Mouse (Mus musculus) G1E-ER4 (cell line): Measurements from ENCODE around the gene Gm15557. TPM values are rescaled to one million over a fixed set of nuclear protein-coding genes. Genes with fewer than 3 reads are reported as not detected.
A peak's percentile ranks its signal among the peaks of the same experiment; 100 is the strongest.

Experiments
- GATA1 ChIP-seq: IDR thresholded peaks from one replicate; pipeline ENCODE4 v1.8.0; 2012; ENCODE audit warnings: low read length, inconsistent platforms
- polyA plus RNA-seq: library from polyadenylated mRNA; stranded (reverse); fragments of >175 nt; gene quantifications from 2 replicates; pipeline ENCODE4 v1.2.3, GENCODE M21; 2012

Gm15557 gene
- polyA plus RNA-seq, 1 experiment = not detected

GRCm38 (mm10) chr2:155945580-155945979 lies 5.1 kb downstream of the Gm15557 start:
- TF ChIP-seq GATA1 = no peak

DNA sequence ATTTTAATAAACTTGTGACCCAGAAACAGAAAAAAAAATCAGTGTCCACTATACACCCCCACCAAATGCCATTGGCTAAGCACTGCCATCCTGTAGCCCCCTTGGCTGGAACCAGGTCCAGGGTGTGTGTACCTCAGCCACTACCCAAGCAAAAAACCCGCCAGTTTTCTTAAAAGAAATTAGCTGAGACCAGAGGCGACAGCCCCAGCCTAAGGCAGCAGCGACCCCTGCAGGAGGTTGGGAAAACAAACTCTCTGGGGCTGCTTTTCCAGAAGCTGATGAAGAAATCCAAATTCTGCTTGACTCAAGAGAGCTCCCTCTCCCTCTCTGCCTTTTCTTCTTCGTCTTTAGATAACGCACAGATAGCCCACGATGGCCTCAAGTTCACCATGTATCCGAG lies 5.5 kb downstream of the Gm15557 start:
- no peak for TF ChIP-seq GATA1

DNA sequence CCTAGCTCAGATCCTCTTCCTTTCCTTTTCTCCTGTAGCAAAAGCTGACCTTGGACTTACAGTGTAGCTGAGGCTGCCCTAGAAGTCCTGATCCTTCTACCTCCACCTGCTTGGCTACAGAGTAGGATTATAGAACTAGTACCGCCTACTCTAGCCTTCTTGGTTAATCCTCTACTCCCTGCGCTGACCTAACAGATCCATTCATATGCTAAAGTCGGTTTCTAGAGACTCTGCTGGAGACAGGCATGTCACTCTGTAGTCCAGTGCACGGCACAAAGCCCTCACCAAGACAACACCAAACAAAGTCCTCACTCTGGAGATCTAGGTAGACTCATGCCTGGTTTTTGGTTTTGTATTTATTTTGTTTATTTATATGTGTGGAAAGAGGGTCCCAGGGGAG lies 6.0 kb downstream of the Gm15557 start:
- no peak for TF ChIP-seq GATA1

DNA sequence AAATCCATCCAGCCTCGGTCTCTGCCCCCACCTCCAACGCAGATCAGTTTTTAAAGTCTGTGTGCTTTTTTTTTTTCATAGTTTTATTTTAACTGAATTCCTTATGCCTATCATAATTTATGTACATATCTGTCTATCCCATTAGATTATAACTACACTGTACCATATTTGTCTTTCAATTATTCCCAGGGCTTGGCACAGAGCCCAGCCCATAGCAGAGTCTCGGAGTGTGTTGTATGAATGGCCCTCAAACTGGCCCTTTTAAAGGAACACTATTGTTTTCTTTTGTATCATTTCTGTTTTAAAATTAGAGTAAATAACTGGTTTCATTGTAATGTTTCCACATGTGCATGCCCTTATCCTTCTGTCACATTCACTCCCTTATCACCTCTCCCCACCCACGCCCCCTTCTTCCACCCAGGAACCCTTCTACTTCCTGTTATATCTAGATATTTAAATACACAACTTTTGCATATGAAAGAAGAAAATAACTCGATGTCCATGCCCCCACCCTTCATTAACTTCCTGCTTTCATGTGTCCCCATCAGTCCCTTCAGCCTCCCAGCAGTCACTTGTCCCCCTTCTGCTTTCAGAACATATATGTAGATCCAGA lies 7.0 kb downstream of the Gm15557 start:
- TF ChIP-seq GATA1 = no peak

GRCm38 (mm10) chr2:155949362-155949761 lies 8.8 kb downstream of the Gm15557 start:
- TF ChIP-seq GATA1 = no peak

DNA sequence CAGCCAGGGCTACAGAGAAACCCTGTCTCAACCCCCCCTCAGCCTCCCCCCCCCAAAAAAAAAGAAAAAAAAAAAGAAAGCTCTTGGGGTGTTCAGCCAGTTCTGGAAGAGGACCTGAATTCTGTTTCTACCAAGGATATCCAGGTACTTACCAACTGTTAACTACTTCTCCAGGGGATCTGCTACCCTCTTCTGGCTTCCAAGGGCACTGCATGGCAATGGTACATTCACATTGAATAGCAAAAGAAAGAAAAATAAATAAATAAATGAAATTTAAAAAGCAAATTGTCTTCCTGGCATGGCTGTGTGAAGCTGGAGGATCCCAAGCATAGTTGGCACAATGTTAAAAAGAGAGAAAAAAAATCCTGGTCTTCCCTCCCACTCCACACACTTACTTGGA lies 11.5 kb downstream of the Gm15557 start:
- TF ChIP-seq GATA1 = no peak

GRCm38 (mm10) chr2:155956134-155957059 lies 15.9 kb downstream of the Gm15557 start, which contains the start of gene Cep250:
Cep250 (plus strand) TSS chr2:155956458.
- TF ChIP-seq GATA1 = no peak

DNA sequence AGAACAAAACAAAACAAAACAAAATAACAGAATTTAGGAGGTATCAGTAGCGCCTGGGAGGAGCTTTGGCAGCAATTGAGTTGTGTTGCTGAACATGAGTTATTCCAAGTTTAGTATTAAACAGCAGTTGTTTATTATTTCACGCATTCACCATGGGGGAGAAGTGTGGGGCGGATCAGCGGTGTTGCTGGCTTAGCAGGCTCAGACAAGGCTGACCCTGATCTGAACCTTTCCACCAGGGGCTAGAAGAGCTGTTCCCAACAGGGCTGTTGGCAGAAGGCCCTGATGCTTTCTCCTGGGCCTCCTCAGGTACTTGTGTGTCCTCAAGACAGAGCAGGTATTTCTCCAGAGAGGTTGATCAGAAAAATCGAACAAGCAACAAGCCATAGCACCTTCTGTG lies 19.5 kb downstream of the Gm15557 start:
- no peak for TF ChIP-seq GATA1

GRCm38 (mm10) chr2:155961862-155962261 lies 21.3 kb downstream of the Gm15557 start:
- no peak for TF ChIP-seq GATA1

DNA sequence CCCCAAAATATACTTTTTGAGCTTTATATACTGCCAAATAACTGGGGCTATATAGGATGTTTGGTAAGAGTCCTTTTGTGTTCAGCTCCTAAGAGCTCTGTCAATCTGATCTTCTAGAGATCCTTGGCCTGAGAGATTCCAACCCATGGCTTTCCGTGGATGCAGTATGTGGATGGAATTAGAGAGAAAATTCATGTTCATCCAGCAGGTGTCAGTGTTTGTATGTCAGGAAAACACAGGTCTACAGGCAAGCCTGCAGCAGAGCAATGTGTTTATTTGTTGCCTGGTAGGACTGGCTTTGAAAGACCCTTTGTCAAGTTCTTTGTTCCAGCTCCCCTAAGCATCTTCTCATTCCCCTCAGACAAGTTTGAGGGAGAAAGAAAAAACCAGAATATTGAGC lies 22.5 kb downstream of the Gm15557 start:
- TF ChIP-seq GATA1 = no peak

- TF ChIP-seq GATA1 = no peak
Observed at GRCm38 (mm10) chr2:155973348-155973747, 32.8 kb downstream of the Gm15557 start.

DNA sequence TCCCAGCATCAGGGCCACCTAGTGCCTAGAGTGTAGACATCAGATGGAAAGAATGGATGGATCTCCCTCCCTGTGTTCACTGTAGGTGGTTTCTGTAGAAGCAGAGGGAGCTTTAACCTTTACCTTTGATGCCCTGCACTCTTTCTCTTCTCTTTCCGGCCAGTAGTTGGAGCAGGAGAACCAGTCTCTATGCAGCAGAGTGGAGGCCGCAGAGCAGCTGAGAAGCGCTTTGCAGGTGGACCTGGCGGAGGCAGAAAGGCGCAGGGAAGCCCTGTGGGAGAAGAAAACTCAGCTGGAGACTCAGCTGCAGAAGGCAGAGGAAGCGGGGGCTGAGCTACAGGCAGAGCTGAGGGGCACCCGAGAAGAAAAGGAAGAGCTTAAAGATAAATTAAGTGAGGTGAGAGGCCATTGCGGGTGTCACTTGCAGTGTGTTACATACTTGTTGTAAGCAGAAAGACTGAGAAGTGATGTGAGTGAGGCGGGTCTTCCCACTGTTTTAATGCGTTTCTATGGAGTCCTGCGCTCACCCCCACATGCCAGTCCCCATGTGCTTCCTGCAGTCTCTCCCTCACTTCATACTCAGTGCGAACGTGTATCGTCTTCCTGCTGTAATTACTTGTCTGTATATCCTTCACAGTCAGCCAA lies 33.7 kb downstream of the Gm15557 start:
- TF ChIP-seq GATA1 = no peak

DNA sequence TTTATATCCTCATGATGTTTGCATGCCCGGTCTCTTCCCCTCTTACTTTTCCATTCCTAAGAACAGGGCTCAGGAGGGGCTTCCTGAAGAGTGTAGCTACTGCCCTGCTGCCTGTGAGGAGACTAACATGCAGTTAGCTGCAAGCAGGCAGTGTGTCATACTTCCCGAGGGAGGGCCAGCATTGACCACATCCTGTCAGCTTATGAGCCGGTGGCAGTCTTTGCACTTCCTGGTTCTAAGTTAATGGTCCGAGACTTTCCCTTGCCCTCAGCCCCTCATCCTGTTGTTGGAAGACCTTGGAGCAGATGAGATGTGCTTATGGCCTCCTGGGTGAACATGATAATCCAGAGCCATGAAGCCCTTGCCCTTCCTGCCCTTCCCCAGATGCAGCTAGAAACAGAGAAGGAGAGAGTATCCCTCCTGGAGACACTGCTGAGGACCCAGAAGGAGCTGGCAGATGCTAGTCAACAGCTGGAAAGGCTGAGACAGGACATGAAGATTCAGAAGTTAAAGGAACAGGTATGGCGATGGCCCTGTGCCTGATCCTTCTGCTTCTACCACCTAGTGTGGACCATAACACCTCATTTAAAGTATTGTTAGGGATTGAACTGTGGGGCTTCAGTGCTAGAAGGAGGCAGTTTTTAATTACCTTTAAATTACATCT lies 38.9 kb downstream of the Gm15557 start:
- no peak for TF ChIP-seq GATA1

DNA sequence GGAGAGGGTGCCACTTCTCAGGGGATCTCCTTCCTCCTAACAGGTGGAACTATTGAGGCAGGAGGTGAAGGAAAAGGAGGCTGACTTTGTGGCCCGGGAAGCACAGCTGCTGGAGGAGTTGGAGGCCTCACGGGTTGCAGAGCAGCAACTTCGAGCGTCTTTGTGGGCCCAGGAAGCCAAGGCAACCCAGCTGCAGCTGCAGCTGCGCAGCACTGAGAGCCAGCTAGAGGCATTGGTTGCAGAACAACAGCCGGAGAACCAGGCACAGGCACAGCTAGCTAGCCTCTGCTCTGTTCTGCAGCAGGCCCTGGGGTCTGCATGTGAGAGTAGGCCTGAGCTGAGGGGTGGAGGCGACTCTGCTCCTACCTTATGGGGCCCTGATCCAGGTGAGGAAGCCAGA lies 45.2 kb downstream of the Gm15557 start:
- no peak for TF ChIP-seq GATA1

DNA sequence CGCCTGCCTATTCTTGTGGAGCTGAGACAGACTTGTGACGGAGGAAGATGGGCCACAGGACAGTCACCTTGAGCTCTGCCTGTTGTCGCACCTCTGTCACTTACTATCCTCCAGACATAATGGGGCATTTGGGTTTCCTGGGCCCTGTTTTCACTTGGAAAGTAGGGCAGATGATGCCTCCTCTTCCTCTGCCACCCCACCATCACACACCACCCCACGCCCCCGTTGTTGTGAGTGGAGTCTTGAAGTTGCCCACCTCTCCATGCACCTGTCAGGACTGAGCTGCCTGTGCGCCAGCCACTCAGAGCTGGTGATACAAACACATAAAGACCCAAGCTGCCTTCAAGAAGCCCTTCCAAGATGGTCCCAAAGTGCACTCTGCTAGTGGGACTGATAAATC lies 46.6 kb downstream of the Gm15557 start:
- TF ChIP-seq GATA1 = no peak

DNA sequence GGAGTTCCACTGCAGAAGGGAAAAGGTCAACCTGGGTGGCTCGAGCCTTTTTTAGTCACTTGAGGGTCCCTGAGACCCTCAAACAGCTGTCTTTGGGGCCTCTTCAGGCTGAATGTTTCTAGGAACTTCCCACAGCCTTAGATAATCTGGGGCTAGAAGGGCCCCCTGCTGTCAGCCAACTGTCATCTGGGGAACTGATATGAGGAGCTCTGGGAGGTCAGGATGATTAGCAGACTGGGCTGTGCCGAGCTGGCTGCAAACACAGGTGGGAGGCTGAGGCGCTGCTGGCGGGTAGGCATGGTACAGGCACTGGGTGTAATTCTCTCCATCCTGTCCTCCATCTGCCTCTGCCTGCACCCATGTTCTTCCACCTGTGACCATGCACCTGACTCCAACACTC lies 48.6 kb downstream of the Gm15557 start:
- peak; percentile 33 for TF ChIP-seq GATA1
